Mouse (Mus musculus) adrenal gland, postnatal 25 days (tissue): ENCODE results near the gene Hoxa10. TPM values are rescaled to one million over a fixed set of nuclear protein-coding genes. Genes with fewer than 3 reads are reported as not detected.

Experiments used
- microRNA-seq, 2 experiments: library from miRNA; unstranded; fragments of <30 nt; microRNA quantifications; one replicate each; pipeline ENCODE4 v1.2.0; 2021
- total RNA-seq: library from RNA; stranded (reverse); gene quantifications from 2 replicates; pipeline ENCODE4 v1.2.3, GENCODE M21; 2021

Hoxa10 gene
- total RNA-seq, 1 experiment from 2014 or later, result not detected

Small RNAs within 50 kb of the gene (microRNA-seq; reads per million reads assigned to microRNA genes)
- 269 to 316 reads per million in 2 experiments for gene Mir196b

Other genes with a start within 250 kb of the Hoxa10 start
- gene Skap2, start 228.3 kb downstream of the Hoxa10 start, total RNA-seq, result 40.9 and 48.2 TPM in 2 replicates
- gene Hoxa1, start 82.5 kb downstream of the Hoxa10 start, total RNA-seq, result 0.76 TPM in 1 of 2 replicates, not detected in the other
- 2.5 and 2.8 TPM in 2 replicates for gene Hoxa2, start 76.0 kb downstream of the Hoxa10 start, total RNA-seq
- gene 5730596B20Rik, start 63.4 kb downstream of the Hoxa10 start, total RNA-seq, result 0.29 and 0.55 TPM in 2 replicates
- 3.7 and 3.8 TPM in 2 replicates for gene Hoxa4, start 49.1 kb downstream of the Hoxa10 start, total RNA-seq
- 12.8 and 15.0 TPM in 2 replicates for gene Hoxa5, start 36.3 kb downstream of the Hoxa10 start, total RNA-seq
- 3.1 and 5.6 TPM in 2 replicates for gene Hoxa6, start 32.1 kb downstream of the Hoxa10 start, total RNA-seq
- gene Hoxa3, start 27.5 kb downstream of the Hoxa10 start, total RNA-seq, result 6.3 and 6.9 TPM in 2 replicates
- gene Gm28308, start 27.5 kb downstream of the Hoxa10 start, total RNA-seq, result 0.88 and 4.9 TPM in 2 replicates
- 12.9 and 18.3 TPM in 2 replicates for gene Hoxa7, start 19.0 kb downstream of the Hoxa10 start, total RNA-seq
- gene Hoxa9, start 9.8 kb downstream of the Hoxa10 start, total RNA-seq, result 0.61 and 1.5 TPM in 2 replicates
- gene Hoxa11, start 5.0 kb upstream of the Hoxa10 start, total RNA-seq, result not detected in 2 replicates
- gene Hoxa13, start 20.0 kb upstream of the Hoxa10 start, total RNA-seq, result not detected in 2 replicates
- not detected in 2 replicates for gene Evx1, start 72.6 kb upstream of the Hoxa10 start, total RNA-seq